Mouse (Mus musculus) adrenal gland, adult (tissue): ENCODE results near the gene Tex46.
A peak's percentile ranks its signal among the peaks of the same experiment; 100 is the strongest.

Experiments
- DNase-seq, 2 experiments: peaks; one replicate each; pipeline ENCODE4 v3.0.0; 2022 to 2023; ENCODE audit warnings: low spot score in 1 of 2; ENCODE audit not compliant: inconsistent age in 2 of 2

Tex46 gene

DNA sequence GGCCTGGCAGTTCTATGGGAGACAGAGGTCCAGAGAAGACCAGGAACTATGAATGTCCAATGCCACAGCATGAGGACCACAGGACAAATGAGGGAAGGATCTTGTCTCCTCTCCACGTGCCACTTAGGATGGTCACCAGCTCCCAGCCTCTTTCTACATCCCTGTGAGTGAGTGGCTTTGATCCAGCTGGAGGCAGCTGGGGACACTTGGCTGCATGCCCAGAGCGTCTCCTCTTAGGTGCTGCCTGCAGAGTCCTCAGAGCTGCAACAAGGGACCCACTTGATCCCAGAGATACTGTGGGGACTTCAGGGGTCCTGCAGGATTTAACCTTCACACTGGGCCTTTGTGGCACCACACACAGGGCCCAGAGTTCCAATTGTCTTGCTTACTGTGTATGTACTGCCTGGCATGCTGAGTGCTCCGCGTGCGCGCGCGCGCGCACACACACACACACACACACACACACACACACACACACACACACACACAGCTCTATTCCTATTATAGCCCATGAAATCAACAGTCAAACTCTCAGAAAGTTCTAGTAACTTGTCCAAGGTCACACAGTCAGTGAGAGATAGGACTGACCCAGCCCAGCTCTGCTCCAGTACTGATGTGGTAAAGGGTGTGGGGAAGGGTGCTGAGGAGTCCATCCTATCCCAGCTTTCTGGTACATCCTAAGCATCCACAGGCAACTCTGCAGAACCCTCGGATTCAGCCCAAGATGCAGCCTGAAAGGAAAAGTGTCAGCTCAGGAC lies 21.2 kb downstream of the Tex46 start:
- peak; percentile 56 to 82 for DNase-seq

DNA sequence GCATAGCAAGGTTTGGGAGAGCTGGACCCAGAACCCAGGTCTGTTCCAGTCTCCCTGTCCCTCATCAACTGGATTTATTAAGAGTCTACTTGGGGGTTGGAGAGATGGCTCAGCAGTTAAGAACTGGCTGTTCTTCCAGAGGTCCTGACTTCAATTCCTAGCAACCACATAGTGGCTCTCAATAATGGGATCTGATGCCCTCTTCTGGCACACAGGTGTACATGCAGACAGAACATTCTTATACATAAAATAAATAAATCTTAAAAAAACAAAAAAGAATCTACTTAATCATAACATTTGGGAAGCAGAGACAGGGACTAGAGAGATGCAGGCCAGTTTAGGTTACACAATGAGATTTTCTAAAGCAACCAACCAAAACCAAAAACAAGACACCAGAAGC lies 25.8 kb downstream of the Tex46 start:
- DNase-seq: no peak

DNA sequence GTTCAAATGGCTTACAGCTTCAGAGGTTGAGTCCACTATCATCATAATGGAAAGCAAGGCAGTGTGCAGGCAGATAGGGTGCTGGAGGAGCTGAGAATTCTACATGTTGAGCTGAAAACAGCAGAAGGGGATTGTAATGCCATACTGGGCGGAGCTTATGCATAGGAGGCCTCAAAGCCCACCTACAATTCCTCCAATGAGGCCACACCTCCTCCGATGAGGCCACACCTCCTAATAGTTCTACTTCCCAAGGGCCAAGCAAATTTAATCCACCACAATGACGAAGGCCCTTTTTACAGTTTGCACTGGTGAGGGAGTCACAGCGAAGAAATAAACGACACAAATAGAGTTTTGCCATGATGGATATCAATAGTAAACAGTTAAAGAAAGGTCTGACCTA lies 26.3 kb downstream of the Tex46 start:
- DNase-seq: no peak

DNA sequence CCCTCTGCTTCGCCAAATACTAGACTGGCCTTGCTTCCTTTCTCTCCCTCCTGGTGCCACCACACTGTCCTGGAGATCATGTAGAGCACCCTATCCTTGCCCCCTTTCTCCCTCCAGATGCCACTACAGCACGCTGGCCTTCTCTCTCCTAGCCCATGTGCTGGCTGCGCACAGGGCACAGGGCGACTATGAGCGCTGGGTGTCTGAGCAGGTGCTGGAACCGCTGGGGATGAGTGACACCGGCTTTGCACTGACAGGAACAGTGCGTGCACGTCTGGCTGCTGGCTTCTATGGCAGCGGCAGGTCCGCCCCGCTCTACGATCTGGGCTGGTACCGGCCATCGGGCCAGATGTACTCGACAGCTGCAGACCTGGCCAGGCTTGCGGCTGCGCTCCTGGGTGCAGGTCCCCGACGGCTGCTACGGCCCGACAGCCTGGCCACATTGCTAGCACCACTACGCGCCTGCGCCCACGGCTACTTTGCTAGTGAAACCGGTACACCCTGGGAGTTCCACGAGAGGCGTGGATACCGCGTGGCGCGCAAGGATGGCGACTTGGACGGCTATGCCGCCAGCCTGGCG lies 26.8 kb downstream of the Tex46 start:
- peak in 1 of 2 experiments; percentile 30 for DNase-seq

DNA sequence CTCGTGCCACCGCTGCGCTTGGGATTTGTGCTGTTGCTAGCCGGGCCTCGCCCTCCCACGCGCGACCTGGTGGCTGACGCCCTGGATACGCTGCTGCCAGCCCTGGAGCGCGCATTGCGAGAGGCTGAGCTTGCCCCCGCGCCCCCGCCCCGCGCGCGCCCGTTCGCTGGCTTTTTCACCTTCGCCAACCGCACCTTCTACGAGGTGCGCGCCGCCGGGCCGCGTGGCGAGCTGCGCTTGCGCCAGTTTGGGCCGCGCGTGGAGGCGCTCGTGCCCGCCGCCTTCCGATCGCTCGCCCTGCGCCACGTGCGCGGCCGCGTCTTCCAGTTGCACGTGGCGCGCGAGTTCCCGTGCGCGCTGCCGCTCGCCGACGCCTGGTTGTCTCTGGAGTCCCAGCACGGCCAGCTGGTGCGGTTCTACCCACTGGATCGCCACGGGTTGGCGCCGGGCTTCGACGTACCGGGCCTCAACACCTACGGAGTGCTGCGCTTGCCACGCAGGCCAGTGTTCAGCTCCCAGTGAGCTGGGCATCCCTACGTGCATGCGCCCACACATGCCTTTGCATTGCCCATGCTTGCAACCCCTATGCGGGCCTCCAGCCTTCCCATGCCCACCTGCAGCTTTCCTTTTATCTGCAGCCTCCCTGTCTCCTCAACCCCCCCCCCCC lies 27.5 kb downstream of the Tex46 start:
- DNase-seq: peak in 1 of 2 experiments; percentile 30

DNA sequence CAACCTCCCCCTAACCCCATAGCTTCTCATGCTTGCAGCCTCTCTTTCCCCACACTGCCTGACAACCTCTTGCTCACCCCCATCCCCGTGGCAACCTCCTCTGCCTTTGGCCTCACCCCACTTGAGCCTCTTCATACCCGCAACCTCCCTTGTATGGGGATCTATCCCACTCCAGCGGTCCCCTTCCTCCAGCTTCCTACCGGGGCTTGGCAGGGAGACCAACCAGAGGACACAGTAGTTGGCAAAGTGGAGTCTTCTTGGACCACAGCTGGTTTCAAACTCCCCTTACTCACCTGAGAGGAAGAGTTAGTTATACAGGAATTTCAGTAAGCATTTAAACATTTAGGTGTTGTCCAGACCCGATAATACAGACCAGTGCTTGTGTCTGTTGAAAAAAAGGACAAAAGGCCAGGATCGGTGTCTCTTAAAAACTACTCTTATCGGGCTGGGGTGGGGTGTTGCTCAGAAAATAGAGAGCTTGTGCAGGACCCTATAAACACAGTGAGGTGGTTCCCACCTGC lies 28.1 kb downstream of the Tex46 start:
- no peak for DNase-seq

DNA sequence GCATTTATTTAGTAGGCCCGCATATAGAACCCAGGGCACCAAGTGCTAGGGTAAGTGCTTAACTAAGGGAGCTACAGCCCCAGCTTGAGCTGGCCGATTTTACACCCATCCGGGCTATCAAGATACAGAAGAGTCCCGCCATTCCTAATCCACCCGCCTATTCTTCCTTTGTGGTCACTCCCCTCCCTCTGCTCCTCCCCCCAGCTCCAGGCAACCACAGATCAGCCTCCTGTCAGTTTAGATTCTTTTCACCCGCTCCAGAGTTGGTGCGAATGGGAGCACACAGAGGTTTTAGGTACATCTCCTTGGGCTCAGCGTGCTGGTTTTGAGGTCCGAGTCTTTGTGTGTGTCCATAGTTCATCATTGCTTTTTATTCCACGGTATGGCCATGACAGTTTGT lies 28.7 kb downstream of the Tex46 start:
- DNase-seq: no peak

DNA sequence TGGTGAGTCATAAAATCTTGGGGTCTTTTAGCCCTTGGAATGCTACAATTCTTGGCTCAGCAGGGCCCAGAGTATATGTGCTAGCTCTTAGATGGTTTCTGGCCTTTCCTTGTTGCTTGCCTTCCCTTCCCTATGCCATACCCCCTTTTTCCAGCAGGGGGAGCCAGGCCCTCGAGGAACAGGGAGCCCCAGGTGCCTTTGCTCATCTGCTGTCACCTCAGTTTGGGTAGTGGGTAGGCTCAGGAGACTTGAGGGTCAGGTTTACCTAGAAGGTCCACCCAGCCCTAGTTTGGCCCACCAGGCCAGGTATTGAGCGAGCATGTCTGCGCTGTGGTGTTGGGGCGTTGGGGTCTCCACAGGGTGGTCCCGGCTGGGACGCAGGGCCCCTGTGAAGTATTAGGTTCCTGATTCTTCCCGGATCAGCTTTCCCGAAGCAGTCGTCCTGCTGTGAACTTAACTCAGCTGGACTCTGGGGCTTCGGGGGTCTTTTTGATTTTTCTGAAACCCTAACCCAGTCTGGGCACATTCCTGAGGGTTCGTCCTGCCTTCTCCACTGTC lies 38.8 kb downstream of the Tex46 start:
- peak; percentile 72 to 93 for DNase-seq

DNA sequence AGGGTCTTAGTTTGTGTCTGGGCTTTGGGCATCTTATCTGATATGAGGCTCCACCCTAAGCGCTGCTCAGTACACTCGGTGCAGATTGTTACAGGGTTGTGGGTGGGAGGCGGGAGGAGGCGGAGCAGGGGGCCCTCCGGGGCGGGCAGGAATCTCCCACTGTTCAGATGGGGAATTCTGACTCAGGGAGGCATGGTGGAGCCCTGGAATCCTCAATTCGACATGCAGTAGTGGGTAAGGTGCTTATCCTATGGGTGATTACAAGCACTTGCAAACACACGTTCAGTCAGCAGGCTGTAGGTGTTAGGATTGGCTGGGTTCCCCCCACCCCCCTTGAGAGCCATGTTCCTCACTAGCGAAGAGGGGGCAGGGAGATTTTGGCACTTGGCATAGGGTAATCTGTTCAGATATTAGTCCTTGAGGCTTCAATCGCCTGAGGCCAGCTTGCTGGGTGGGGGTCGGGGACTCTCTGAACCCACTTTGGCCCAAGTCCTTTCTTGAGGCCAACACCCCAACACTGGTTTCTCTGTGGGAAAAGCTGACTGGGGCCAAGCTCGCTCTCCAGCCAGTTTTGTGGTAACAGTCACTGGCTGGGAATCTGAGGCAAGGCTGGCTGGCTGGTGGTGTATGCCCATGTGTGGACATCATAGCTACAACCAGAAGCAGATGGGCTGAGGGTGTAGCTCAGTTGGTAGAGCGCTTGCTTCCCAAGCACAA lies 39.4 kb downstream of the Tex46 start:
- DNase-seq: no peak

DNA sequence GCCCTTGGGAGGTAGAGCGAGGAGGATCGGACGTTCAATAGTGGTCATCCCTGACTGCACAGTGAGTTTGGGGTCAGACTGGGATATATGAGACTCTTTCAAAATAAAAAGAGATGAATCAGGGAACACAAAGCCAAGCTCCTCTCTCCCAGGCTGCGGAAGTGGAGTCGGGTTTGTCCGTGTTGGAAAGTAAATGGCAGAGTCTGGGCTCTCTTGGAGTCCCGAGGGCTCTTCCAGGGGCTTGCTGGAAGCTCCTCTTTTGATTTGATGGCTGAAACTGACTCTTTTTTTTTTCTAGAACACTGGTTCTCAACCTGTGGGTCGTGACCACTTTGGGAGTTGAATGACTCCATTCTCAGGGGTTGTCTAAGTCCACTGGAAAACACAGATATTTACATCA lies 40.0 kb downstream of the Tex46 start:
- no peak for DNase-seq

DNA sequence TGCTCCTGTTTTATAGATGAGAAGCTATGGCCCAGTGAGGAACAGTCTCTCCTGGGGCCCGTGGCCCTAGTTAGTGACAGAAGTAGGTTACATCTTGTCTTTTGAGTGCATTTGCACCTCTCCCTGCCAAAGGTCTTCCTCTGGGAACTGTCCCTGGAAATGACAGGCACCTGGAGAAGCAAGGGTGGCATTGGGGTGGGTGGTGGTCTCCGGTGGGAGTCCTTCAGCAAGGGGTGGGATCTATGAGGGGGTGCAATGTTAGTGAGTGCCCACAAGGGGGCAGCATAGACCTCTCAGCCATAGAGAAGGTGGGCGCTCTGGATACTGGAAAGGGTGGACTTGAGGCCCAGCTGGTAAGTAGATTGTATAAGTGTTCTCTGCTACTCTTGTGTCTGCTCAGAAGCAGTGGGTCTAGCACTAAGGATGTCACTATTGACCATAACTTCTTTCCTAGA lies 41.1 kb downstream of the Tex46 start:
- peak in 1 of 2 experiments; percentile 64 for DNase-seq

DNA sequence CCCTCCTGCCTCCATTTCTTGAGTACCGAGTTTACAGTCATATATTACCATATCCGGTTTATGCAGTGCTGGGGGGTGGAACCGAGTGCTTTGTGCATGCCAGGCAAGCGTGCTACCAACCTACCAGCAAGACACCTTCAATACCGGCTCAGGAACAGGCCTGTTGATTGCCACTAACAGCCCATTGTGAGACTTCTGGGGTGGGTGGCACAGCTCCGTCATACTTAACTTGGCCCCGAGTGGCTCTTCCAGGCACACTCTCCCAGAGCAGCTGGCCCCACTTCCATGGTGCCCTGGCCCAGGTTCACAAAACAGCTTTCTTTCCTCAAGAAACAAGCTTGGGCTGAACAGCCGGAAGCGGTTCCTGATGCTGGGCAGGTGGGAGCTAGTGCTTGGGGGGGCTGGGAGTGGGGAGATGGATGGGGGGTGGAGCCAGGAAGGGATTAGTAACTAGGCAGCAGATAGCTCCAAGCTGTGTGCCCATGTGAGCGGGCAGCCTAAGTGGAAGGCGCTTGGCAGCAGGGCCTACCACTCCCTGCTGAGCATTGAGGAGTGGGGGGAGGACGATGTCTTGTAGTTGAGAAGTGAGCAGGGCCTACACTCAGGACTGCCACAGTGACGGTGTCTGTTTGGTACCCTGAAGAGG lies 41.8 kb downstream of the Tex46 start:
- no peak for DNase-seq

DNA sequence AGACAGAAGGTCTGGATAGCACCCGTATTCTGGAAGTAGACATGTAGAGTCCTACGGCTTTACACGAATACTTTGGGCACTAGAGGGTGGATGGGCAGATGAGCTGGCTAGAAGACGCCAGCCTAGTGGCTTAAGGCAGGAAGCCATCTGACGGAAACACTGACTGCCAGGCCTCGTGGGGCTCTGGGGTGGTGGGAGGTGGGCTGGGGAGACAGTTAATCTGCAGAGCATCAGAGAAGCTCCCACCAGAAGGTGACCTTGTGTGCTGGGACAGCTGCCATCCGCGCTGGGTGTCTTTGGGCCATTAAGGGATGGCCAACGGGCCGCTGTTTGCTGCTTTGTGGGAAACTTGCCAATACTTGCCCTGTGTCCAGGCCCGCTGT lies 42.3 kb downstream of the Tex46 start:
- peak in 1 of 2 experiments; percentile 36 for DNase-seq

DNA sequence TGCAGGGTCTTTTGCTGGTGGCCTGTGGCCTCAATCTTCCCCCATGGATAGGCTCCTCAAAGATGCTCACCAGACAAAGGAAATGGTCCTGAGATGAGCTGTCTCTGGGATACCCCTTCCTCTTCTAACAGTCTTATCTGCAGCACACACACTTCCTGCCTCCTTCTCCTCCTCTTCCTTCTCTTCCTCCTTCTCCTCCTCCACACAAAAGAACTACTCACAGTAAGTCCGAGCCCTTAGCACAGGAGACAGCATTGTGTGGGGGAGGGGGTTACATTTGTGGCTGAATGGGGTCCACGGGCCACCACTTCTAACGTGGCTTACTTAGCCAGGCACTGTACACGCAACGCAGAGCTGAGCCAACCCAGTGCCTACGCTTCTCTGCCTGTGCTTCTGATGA lies 42.8 kb downstream of the Tex46 start:
- DNase-seq: no peak

DNA sequence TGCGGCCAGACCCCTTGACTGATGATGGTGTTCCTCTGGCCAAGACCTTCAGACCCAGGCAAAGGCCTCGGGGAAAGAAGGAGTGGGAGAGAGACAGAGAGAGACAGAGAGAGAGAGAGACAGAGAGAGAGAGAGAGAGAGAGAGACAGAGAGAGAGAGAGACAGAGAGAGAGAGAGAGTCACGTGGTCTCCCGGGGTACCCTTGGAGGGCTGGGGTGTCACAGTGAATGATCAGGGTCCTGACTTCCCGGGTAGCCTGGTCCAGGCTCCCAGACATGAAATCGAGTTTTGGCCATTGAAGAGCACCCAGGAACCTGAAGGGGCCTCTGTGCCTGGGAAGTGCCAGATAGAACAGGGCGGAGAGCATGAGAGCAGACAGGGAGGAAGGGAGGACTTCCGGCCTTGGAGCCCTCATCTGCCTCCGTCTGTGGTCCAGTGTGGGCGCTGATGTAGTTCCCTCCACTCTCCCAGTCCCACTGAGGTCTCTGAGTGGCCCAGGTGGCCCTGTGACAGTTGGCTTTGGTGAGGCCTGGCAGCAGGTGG lies 43.5 kb downstream of the Tex46 start:
- DNase-seq: no peak

DNA sequence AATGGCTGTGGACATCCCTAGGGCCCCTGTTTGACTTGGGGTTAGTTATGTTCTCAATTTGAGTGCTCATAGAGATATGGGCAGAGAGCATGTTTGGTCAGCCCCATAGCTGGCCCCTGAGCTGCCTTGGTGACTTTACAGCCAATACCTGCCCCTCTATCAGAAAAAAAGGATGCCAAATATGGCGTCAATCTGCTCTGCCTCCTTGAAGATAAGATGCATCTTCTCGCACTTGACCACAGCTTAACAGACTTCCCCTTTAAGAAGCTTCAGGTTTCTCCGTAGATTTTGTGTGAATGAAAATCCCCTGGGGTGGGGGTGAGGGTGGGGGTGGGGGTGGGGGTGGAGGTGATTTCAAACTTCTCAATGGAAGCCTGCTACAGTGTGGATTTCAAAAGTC lies 47.7 kb downstream of the Tex46 start:
- DNase-seq: no peak
